ENCODE assay signal across 8 mouse cellular contexts in the genomic region with DNA sequence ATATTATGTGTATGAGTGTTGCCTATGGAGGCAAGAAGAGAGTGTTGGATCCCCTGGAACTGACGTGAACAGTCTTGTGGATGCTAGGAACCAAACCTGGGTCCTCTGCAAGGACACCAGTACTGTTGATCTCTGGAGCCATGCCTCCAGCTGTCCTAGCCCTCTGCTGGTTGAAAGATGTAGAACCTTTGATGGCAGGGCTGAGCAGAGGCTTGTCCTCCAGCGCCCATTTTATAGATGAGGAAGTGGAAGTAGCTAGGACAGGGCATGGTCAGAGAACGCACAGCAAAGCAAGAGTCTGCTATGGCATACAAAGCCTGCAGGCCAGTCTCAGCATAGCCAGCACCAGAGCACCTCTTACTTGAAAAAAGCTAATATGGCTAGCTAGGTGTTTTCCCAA. TPM values are rescaled to one million over a fixed set of nuclear protein-coding genes. Genes with fewer than 3 reads are reported as not detected.
DNase-seq lines count a peak whose midpoint lies in the region; ATAC-seq and TF ChIP-seq lines count a peak whose summit lies in the region.

No protein-coding gene starts in this region.

- H3K27ac ChIP-seq in hindbrain, postnatal 0 days = no peak overlapping the region
- no peak overlapping the region for H3K27ac ChIP-seq in hindbrain, embryonic 10.5 days
- peak overlapping the region; percentile 96 for H3K27ac ChIP-seq in heart, embryonic 15.5 days
- no peak overlapping the region for H3K27ac ChIP-seq in midbrain, embryonic 16.5 days (ENCODE audit: low read length)

- no peak overlapping the region for H3K4me3 ChIP-seq in hindbrain, postnatal 0 days (ENCODE audit: low read length)
- no peak overlapping the region for H3K4me3 ChIP-seq in hindbrain, embryonic 10.5 days
- H3K4me3 ChIP-seq in G1E (ENCODE audit: low read depth, low read length) = no peak overlapping the region
- no peak overlapping the region for H3K4me3 ChIP-seq in heart, embryonic 15.5 days
- no peak overlapping the region for H3K4me3 ChIP-seq in midbrain, embryonic 16.5 days (ENCODE audit: low read depth, low read length)

- DNase-seq in hindbrain, postnatal 0 days (ENCODE audit: low spot score) = no peak
- no peak for DNase-seq in hindbrain, embryonic 10.5 days (ENCODE audit: low spot score)
- DNase-seq in G1E (ENCODE audit: low spot score) = peak; percentile 51
- DNase-seq in monocyte, adult 2 months (ENCODE audit: low read depth in 1 of 2, low spot score in 2 of 2) = peak; percentile 66 to 69
- DNase-seq in gastrocnemius, postnatal 36 days = no peak
- DNase-seq in left cerebral cortex, postnatal 14 days (ENCODE audit: low spot score in 2 of 2) = no peak

- H3K4me2 ChIP-seq in hindbrain, postnatal 0 days (ENCODE audit: low read depth, low read length) = no peak overlapping the region
- H3K4me2 ChIP-seq in heart, embryonic 15.5 days = no peak overlapping the region
- H3K4me2 ChIP-seq in midbrain, embryonic 16.5 days (ENCODE audit: low read length) = no peak overlapping the region

- H3K9me3 ChIP-seq in hindbrain, postnatal 0 days (ENCODE audit: low read length) = no peaks in the 10 kb centered on the region
- no peaks in the 10 kb centered on the region for H3K9me3 ChIP-seq in hindbrain, embryonic 10.5 days
- H3K9me3 ChIP-seq in G1E (replicated peaks) = no peaks in the 10 kb centered on the region
- no peaks in the 10 kb centered on the region for H3K9me3 ChIP-seq in heart, embryonic 15.5 days (replicated peaks)
- H3K9me3 ChIP-seq in midbrain, embryonic 16.5 days (replicated peaks; ENCODE audit: control insufficient read depth, low read length, poor library complexity, severe bottlenecking) = no peaks in the 10 kb centered on the region

- H3K4me1 ChIP-seq in hindbrain, postnatal 0 days (ENCODE audit: insufficient read depth, low read length) = peaks cover 3% of the 10 kb centered on the region; the same call in 1 of the 2 replicates
- no peaks in the 10 kb centered on the region for H3K4me1 ChIP-seq in hindbrain, embryonic 10.5 days (replicated peaks)
- H3K4me1 ChIP-seq in G1E (ENCODE audit: insufficient read depth, low read depth, low read length) = peaks cover 18% of the 10 kb centered on the region
- peaks cover 68% of the 10 kb centered on the region for H3K4me1 ChIP-seq in heart, embryonic 15.5 days (replicated peaks)
- no peaks in the 10 kb centered on the region; the same call in 1 of the 2 replicates for H3K4me1 ChIP-seq in midbrain, embryonic 16.5 days (ENCODE audit: control insufficient read depth, insufficient read depth, low read length)

- peak; percentile 54 for TF ChIP-seq CTCF in hindbrain, postnatal 0 days (IDR thresholded peaks at IDR 0.05; ENCODE audit: low read depth)
- peak; percentile 18; the same call in 1 of the 2 replicates for TF ChIP-seq CTCF in G1E (IDR thresholded peaks at IDR 0.05; ENCODE audit: low read depth, low read length)

- intact Hi-C loops in gastrocnemius, postnatal 36 days (cut with DNase I) = no loop called here
- intact Hi-C loops in left cerebral cortex, postnatal 14 days (cut with DNase I) = no loop called here

- 75% methylated on average over 3 of the region's 3 CpGs for WGBS in hindbrain, postnatal 0 days
- WGBS in hindbrain, embryonic 10.5 days = 71% methylated on average over 3 of the region's 3 CpGs
- WGBS in heart, embryonic 15.5 days = 79% methylated on average over 3 of the region's 3 CpGs
- WGBS in midbrain, embryonic 16.5 days = 64% methylated on average over 3 of the region's 3 CpGs

- H3K27me3 ChIP-seq in hindbrain, postnatal 0 days (ENCODE audit: insufficient read depth, low read length) = no peaks in the 10 kb centered on the region
- H3K27me3 ChIP-seq in hindbrain, embryonic 10.5 days (ENCODE audit: insufficient read depth, poor library complexity, severe bottlenecking) = no peaks in the 10 kb centered on the region
- no peaks in the 10 kb centered on the region for H3K27me3 ChIP-seq in G1E (ENCODE audit: insufficient read depth, low read length)
- H3K27me3 ChIP-seq in heart, embryonic 15.5 days = no peaks in the 10 kb centered on the region
- H3K27me3 ChIP-seq in midbrain, embryonic 16.5 days (ENCODE audit: control insufficient read depth, insufficient read depth, low read depth, low read length) = no peaks in the 10 kb centered on the region

- peaks cover 4% of the 10 kb centered on the region; the same call in 1 of the 2 replicates for H3K36me3 ChIP-seq in hindbrain, postnatal 0 days (ENCODE audit: insufficient read depth, low read length)
- peaks cover 90% of the 10 kb centered on the region for H3K36me3 ChIP-seq in hindbrain, embryonic 10.5 days
- peaks cover 95% of the 10 kb centered on the region for H3K36me3 ChIP-seq in G1E (replicated peaks)
- peaks cover 18% of the 10 kb centered on the region for H3K36me3 ChIP-seq in heart, embryonic 15.5 days
- H3K36me3 ChIP-seq in midbrain, embryonic 16.5 days (ENCODE audit: control insufficient read depth, insufficient read depth, low read length) = peaks cover 8% of the 10 kb centered on the region; the same call in 1 of the 2 replicates

- H3K9ac ChIP-seq in hindbrain, postnatal 0 days (replicated peaks; ENCODE audit: low read length) = no peak overlapping the region
- H3K9ac ChIP-seq in heart, embryonic 15.5 days = no peak overlapping the region
- H3K9ac ChIP-seq in midbrain, embryonic 16.5 days (ENCODE audit: low read depth, low read length) = no peak overlapping the region

- ATAC-seq in hindbrain, postnatal 0 days = no peak
- peak; percentile 57 for ATAC-seq in G1E (ENCODE audit: extremely low read depth, insufficient number of reproducible peaks, low FRiP score, poor library complexity, severe bottlenecking)
- ATAC-seq in heart, embryonic 15.5 days (replicated peaks; ENCODE audit: insufficient number of reproducible peaks, insufficient read depth, low FRiP score, low read depth) = no peak
- ATAC-seq in midbrain, embryonic 16.5 days = no peak

RNA-seq across cellular contexts. Expression of a gene that starts 33.9 kb away (rescaled TPM):
- 15.8 and 18.7 TPM in 2 replicates for total RNA-seq in hindbrain, postnatal 0 days (2014; rRNA removed)
- 6.9 and 7.2 TPM in 2 replicates for polyA plus RNA-seq in hindbrain, postnatal 0 days (2015; fragmentation: Nextera tagmentation; extraction: Ambion mirVana)
- 6.5 and 8.4 TPM in 2 replicates for polyA plus RNA-seq in hindbrain, embryonic 10.5 days (2016; fragmentation: Nextera tagmentation; extraction: Ambion mirVana)
- 11.3 and 12.5 TPM in 2 replicates for total RNA-seq in G1E (2014; fragmentation: Nextera tagmentation)
- total RNA-seq in G1E (2017) = 15.3 and 16.7 TPM in 2 replicates
- polyA plus RNA-seq in G1E (2012) = 10.6 and 11.4 TPM in 2 replicates
- polyA plus RNA-seq in heart, embryonic 15.5 days (2015; fragmentation: Nextera tagmentation; extraction: Ambion mirVana) = 11.9 and 12.2 TPM in 2 replicates
- total RNA-seq in gastrocnemius, postnatal 36 days (2021) = 100 to 1,000 TPM in 1 of 2 experiments, 10 to 100 TPM in 1; 93.8 to 103 TPM
- polyA plus RNA-seq in midbrain, embryonic 16.5 days (2015; fragmentation: Nextera tagmentation; extraction: Ambion mirVana) = 7.1 and 7.6 TPM in 2 replicates
- total RNA-seq in left cerebral cortex, postnatal 14 days (2021) = 10 to 100 TPM; 30.4 to 31.9 TPM

RNA-seq across cellular contexts. Expression of a gene that starts 35.9 kb away (rescaled TPM):
- 5.1 and 8.3 TPM in 2 replicates for total RNA-seq in hindbrain, postnatal 0 days (2014; rRNA removed)
- 14.0 and 15.0 TPM in 2 replicates for polyA plus RNA-seq in hindbrain, postnatal 0 days (2015; fragmentation: Nextera tagmentation; extraction: Ambion mirVana)
- 8.1 and 9.7 TPM in 2 replicates for polyA plus RNA-seq in hindbrain, embryonic 10.5 days (2016; fragmentation: Nextera tagmentation; extraction: Ambion mirVana)
- 47.3 and 48.3 TPM in 2 replicates for total RNA-seq in G1E (2014; fragmentation: Nextera tagmentation)
- total RNA-seq in G1E (2017) = 17.3 and 20.8 TPM in 2 replicates
- polyA plus RNA-seq in G1E (2012) = 0.85 and 2.8 TPM in 2 replicates
- 7.2 and 8.0 TPM in 2 replicates for polyA plus RNA-seq in heart, embryonic 15.5 days (2015; fragmentation: Nextera tagmentation; extraction: Ambion mirVana)
- under 1 TPM; 0.42 to 0.54 TPM for total RNA-seq in gastrocnemius, postnatal 36 days (2021)
- 23.9 and 28.9 TPM in 2 replicates for polyA plus RNA-seq in midbrain, embryonic 16.5 days (2015; fragmentation: Nextera tagmentation; extraction: Ambion mirVana)
- 1 to 10 TPM; 3.0 to 3.7 TPM for total RNA-seq in left cerebral cortex, postnatal 14 days (2021)

RNA-seq across cellular contexts. Expression of a gene that starts 36.1 kb away (rescaled TPM):
- total RNA-seq in hindbrain, postnatal 0 days (2014; rRNA removed) = 90.5 and 111 TPM in 2 replicates
- polyA plus RNA-seq in hindbrain, postnatal 0 days (2015; fragmentation: Nextera tagmentation; extraction: Ambion mirVana) = 344 and 353 TPM in 2 replicates
- polyA plus RNA-seq in hindbrain, embryonic 10.5 days (2016; fragmentation: Nextera tagmentation; extraction: Ambion mirVana) = 211 and 225 TPM in 2 replicates
- total RNA-seq in G1E (2014; fragmentation: Nextera tagmentation) = 147 and 207 TPM in 2 replicates
- total RNA-seq in G1E (2017) = 228 and 249 TPM in 2 replicates
- 9.8 and 13.5 TPM in 2 replicates for polyA plus RNA-seq in G1E (2012)
- polyA plus RNA-seq in heart, embryonic 15.5 days (2015; fragmentation: Nextera tagmentation; extraction: Ambion mirVana) = 177 and 206 TPM in 2 replicates
- 10 to 100 TPM; 36.2 to 41.3 TPM for total RNA-seq in gastrocnemius, postnatal 36 days (2021)
- polyA plus RNA-seq in midbrain, embryonic 16.5 days (2015; fragmentation: Nextera tagmentation; extraction: Ambion mirVana) = 320 and 347 TPM in 2 replicates
- 100 to 1,000 TPM; 200 to 203 TPM for total RNA-seq in left cerebral cortex, postnatal 14 days (2021)

RNA-seq across cellular contexts. Expression of a gene that starts 53.6 kb away (rescaled TPM):
- total RNA-seq in hindbrain, postnatal 0 days (2014; rRNA removed) = 19.5 and 49.9 TPM in 2 replicates
- 43.0 and 44.3 TPM in 2 replicates for polyA plus RNA-seq in hindbrain, postnatal 0 days (2015; fragmentation: Nextera tagmentation; extraction: Ambion mirVana)
- polyA plus RNA-seq in hindbrain, embryonic 10.5 days (2016; fragmentation: Nextera tagmentation; extraction: Ambion mirVana) = 67.7 and 78.8 TPM in 2 replicates
- total RNA-seq in G1E (2014; fragmentation: Nextera tagmentation) (55.2 and 59.0 TPM in 2 replicates), G1E (2017) (52.6 and 55.2 TPM in 2 replicates)
- 46.4 and 48.8 TPM in 2 replicates for polyA plus RNA-seq in G1E (2012)
- 49.4 and 51.7 TPM in 2 replicates for polyA plus RNA-seq in heart, embryonic 15.5 days (2015; fragmentation: Nextera tagmentation; extraction: Ambion mirVana)
- total RNA-seq in gastrocnemius, postnatal 36 days (2021) = 10 to 100 TPM; 22.4 to 23.8 TPM
- polyA plus RNA-seq in midbrain, embryonic 16.5 days (2015; fragmentation: Nextera tagmentation; extraction: Ambion mirVana) = 42.3 and 42.7 TPM in 2 replicates
- 10 to 100 TPM; 23.4 to 25.7 TPM for total RNA-seq in left cerebral cortex, postnatal 14 days (2021)

RNA-seq across cellular contexts. Expression of a gene that starts 53.8 kb away (rescaled TPM):
- 30.3 and 30.6 TPM in 2 replicates for total RNA-seq in hindbrain, postnatal 0 days (2014; rRNA removed)
- 6.5 TPM in 2 replicates for polyA plus RNA-seq in hindbrain, postnatal 0 days (2015; fragmentation: Nextera tagmentation; extraction: Ambion mirVana)
- polyA plus RNA-seq in hindbrain, embryonic 10.5 days (2016; fragmentation: Nextera tagmentation; extraction: Ambion mirVana) = 5.2 and 6.0 TPM in 2 replicates
- total RNA-seq in G1E (2014; fragmentation: Nextera tagmentation) (10.2 and 10.9 TPM in 2 replicates), G1E (2017) (5.0 and 6.3 TPM in 2 replicates)
- polyA plus RNA-seq in G1E (2012) = 12.0 TPM in 2 replicates
- polyA plus RNA-seq in heart, embryonic 15.5 days (2015; fragmentation: Nextera tagmentation; extraction: Ambion mirVana) = 2.5 and 3.3 TPM in 2 replicates
- total RNA-seq in gastrocnemius, postnatal 36 days (2021) = 1 to 10 TPM; 1.6 to 2.2 TPM
- polyA plus RNA-seq in midbrain, embryonic 16.5 days (2015; fragmentation: Nextera tagmentation; extraction: Ambion mirVana) = 5.4 and 7.3 TPM in 2 replicates
- total RNA-seq in left cerebral cortex, postnatal 14 days (2021) = 10 to 100 TPM; 10.4 to 12.1 TPM

Comparison
In these comparisons a context has a peak if more than half of its experiments do, and no peak if none do; other contexts are left out.
1. DNase-seq: peak in G1E (single experiment) and monocyte, adult 2 months (2 of 2); none in hindbrain, postnatal 0 days (single experiment), hindbrain, embryonic 10.5 days (single experiment), gastrocnemius, postnatal 36 days (0 of 2) and left cerebral cortex, postnatal 14 days (0 of 2).
2. RNA of a gene that starts 36.1 kb away (polyA plus RNA-seq): 320 to 347 TPM in midbrain, embryonic 16.5 days, 344 to 353 TPM in hindbrain, postnatal 0 days, 211 to 225 TPM in hindbrain, embryonic 10.5 days and 177 to 206 TPM in heart, embryonic 15.5 days; 9.8 to 13.5 TPM in G1E; every median in the first group is over 10 times any median in the second.